Mouse (Mus musculus) intestine, embryonic 14.5 days (tissue): ENCODE data around the gene Stra8. TPM values are rescaled to one million over a fixed set of nuclear protein-coding genes. Genes with fewer than 3 reads are reported as not detected.

Source experiments
- polyA plus RNA-seq: library from polyadenylated mRNA; unstranded; fragments of >200 nt; fragmentation: Nextera tagmentation; extraction: Ambion mirVana; gene quantifications from 2 replicates; pipeline ENCODE4 v1.2.1, GENCODE M21; 2014

Gene Stra8
- polyA plus RNA-seq, 1 experiment from 2014 or later = not detected

Other genes with a start within 250 kb of the Stra8 start
- 5.2 and 5.7 TPM in 2 replicates for gene Agbl3, start 139.7 kb upstream of the Stra8 start, polyA plus RNA-seq
- gene Tmem140, start 57.0 kb upstream of the Stra8 start, polyA plus RNA-seq = 1.2 TPM in 2 replicates
- gene Cyren, start 42.1 kb upstream of the Stra8 start, polyA plus RNA-seq = 9.4 and 9.7 TPM in 2 replicates
- 8.2 and 9.2 TPM in 2 replicates for gene Wdr91, start 9.3 kb upstream of the Stra8 start, polyA plus RNA-seq
- 6.3 and 7.1 TPM in 2 replicates for gene Slc23a4, start 68.2 kb downstream of the Stra8 start, polyA plus RNA-seq
- 28.7 and 30.5 TPM in 2 replicates for gene Cnot4, start 213.6 kb downstream of the Stra8 start, polyA plus RNA-seq